Mouse (Mus musculus): ENCODE results near the gene Kptn.

DNA sequence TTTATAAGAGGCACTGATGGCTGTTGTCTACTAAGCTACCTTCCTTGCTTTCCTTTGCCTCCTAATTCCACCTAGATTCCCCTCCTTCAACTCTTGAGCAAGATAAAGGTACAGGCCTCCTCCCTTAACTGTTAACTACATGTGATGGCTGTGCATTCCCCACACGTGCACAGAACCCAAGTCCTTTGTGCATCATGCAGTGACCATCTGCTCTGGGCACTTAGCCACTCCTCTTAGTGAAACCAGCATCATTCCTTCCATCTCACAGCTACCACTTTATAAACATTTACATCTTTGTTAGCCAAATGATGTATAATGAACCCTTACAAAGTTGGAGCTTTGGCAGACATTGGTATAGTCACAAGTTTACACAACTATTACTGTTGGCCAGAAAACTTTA lies 39.7 kb upstream of the Kptn start:
- TF ChIP-seq CTCF (IDR thresholded peaks at IDR 0.05; ENCODE audit: borderline replicate concordance, control insufficient read depth, extremely low read depth, insufficient read depth, low read length, poor library complexity) (no peak), POLR2A (IDR thresholded peaks at IDR 0.05; ENCODE audit: control insufficient read depth, extremely low read depth, insufficient read depth, low read length, poor library complexity) (no peak)

All from thymus, adult 2 months (tissue).